Mouse (Mus musculus) liver, embryonic 16.5 days (tissue): Measurements from ENCODE around the gene Adgrl2. TPM values are rescaled to one million over a fixed set of nuclear protein-coding genes. Genes with fewer than 3 reads are reported as not detected.
A peak's percentile ranks its signal among the peaks of the same experiment; 100 is the strongest.

Source experiments
- ATAC-seq: fragments of 200-750 bp; cut with Nextera tagmentation; 2 replicates; pipeline ENCODE4 v1.8.0; 2017; ENCODE audit warnings: low read depth, mild to moderate bottlenecking, moderate number of reproducible peaks, moderate library complexity
- H3K27ac ChIP-seq: fragments of 300-500 bp; sonication (generic); 2 replicates; pipeline ENCODE4 v1.5.1; 2014; ENCODE audit warnings: mild to moderate bottlenecking, low read length
- H3K27me3 ChIP-seq: fragments of 300-500 bp; sonication (generic); 2 replicates; pipeline ENCODE4 v1.6.1; 2014; ENCODE audit warnings: low read depth, low read length, mixed read lengths; ENCODE audit not compliant: control insufficient read depth, insufficient read depth
- H3K36me3 ChIP-seq: fragments of 300-500 bp; sonication (generic); 2 replicates; pipeline ENCODE4 v1.6.1; 2014; ENCODE audit warnings: mild to moderate bottlenecking; ENCODE audit not compliant: control insufficient read depth, insufficient read depth
- H3K4me1 ChIP-seq: fragments of 300-500 bp; sonication (generic); 2 replicates; pipeline ENCODE4 v1.6.1; 2014; ENCODE audit warnings: low read depth, low read length, mixed read lengths; ENCODE audit not compliant: control insufficient read depth
- H3K4me2 ChIP-seq: fragments of 300-500 bp; sonication (generic); 2 replicates; pipeline ENCODE4 v1.6.1; 2014; ENCODE audit warnings: low read depth, low read length, mixed read lengths
- H3K4me3 ChIP-seq: fragments of 300-500 bp; sonication (generic); 2 replicates; pipeline ENCODE4 v1.5.1; 2014; ENCODE audit warnings: low read depth, mild to moderate bottlenecking, low read length
- H3K9ac ChIP-seq: fragments of 300-500 bp; sonication (generic); 2 replicates; pipeline ENCODE4 v1.6.1; 2014; ENCODE audit warnings: low read depth, low read length
- H3K9me3 ChIP-seq: fragments of 300-500 bp; sonication (generic); replicated peaks from 2 replicates; pipeline ENCODE4 v1.6.1; 2016; ENCODE audit warnings: low read length; ENCODE audit not compliant: control insufficient read depth
- WGBS: fragments of 180-500 bp; shearing (Covaris S2); extraction: QIAGEN DNeasy Blood & Tissue Kit; methylation state at CpG from one replicate; pipeline ENCODE4 v1.1.7; 2014; ENCODE audit not compliant: insufficient replicate concordance; 5-methylcytosine and 5-hydroxymethylcytosine counted together
- polyA plus RNA-seq: library from polyadenylated mRNA; unstranded; fragments of >200 nt; fragmentation: Nextera tagmentation; extraction: Ambion mirVana; gene quantifications from 2 replicates; pipeline ENCODE4 v1.2.1, GENCODE M21; 2015

The Adgrl2 gene
- polyA plus RNA-seq, 1 experiment from 2014 or later: 4.2 TPM

DNA sequence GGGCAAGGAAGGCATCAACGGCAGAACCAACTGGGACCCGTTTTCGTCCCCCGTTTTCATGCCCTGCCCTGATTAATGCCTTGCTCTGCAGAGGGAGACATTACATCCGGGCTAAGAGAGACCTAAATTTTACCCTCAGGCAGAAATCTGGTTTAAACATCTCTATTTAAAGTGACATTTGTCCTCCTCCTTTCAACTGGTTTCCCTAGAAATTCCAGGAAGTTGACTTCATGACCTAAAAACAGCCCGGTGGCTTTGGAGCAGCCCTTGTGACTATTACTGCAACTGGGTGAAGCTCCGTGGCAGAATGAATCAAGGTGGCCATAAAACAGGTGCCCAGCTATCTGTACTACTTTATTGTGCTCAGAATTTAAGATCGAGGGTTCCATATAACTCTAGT is 8.6 kb downstream of the Adgrl2 start:
- Histone ChIP-seq H3K4me3 (no peak overlapping the region), H3K4me2 (no peak overlapping the region), H3K27ac (no peak overlapping the region), H3K4me1 (no peaks in the 10 kb centered on the region), H3K27me3 (peaks cover 6% of the 10 kb centered on the region), H3K36me3 (no peaks in the 10 kb centered on the region), H3K9ac (no peak overlapping the region), H3K9me3 (no peaks in the 10 kb centered on the region)
- no peak for ATAC-seq
- WGBS: 31% methylated on average over 8 of the region's 8 CpGs

DNA sequence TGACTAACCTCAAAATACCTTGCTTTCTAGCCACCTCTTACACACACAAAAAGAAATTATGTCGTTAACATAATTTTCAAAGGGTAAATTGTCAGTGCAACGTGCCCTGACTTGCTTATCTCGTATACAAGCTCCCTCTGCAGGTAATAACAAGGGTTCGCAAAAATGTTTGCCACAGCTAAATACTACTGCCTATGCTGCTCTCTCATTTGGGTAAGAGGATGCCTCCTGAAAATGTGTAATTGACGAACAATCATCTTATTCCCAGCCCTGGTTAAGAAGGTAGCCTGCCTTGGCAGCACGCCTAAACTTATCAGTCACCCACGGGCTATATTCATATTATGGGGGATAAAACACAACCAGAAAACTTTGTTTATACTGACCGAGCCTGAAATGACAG is 11.8 kb downstream of the Adgrl2 start:
- 49% methylated on average over 8 of the region's 8 CpGs for WGBS
- no peak overlapping the region for H3K9ac ChIP-seq

GRCm38 (mm10) chr3:148977838-148978237 is 12.5 kb downstream of the Adgrl2 start:
- no peak overlapping the region for H3K4me3 ChIP-seq
- H3K9ac ChIP-seq: no peak overlapping the region
- H3K27ac ChIP-seq: no peak overlapping the region
- H3K4me2 ChIP-seq: no peak overlapping the region
- no peak for ATAC-seq
- H3K4me1 ChIP-seq: no peaks in the 10 kb centered on the region
- no peaks in the 10 kb centered on the region for H3K36me3 ChIP-seq
- H3K27me3 ChIP-seq: no peaks in the 10 kb centered on the region
- 78% methylated on average over 6 of the region's 6 CpGs for WGBS
- no peaks in the 10 kb centered on the region for H3K9me3 ChIP-seq

More for the DNA sequence above, 11.8 kb downstream of the Adgrl2 start:
- H3K27ac ChIP-seq: no peak overlapping the region
- no peaks in the 10 kb centered on the region for H3K27me3 ChIP-seq
- H3K4me3 ChIP-seq: no peak overlapping the region
- H3K9me3 ChIP-seq: no peaks in the 10 kb centered on the region
- H3K4me2 ChIP-seq: no peak overlapping the region
- no peaks in the 10 kb centered on the region for H3K4me1 ChIP-seq
- no peaks in the 10 kb centered on the region for H3K36me3 ChIP-seq
- no peak for ATAC-seq

DNA sequence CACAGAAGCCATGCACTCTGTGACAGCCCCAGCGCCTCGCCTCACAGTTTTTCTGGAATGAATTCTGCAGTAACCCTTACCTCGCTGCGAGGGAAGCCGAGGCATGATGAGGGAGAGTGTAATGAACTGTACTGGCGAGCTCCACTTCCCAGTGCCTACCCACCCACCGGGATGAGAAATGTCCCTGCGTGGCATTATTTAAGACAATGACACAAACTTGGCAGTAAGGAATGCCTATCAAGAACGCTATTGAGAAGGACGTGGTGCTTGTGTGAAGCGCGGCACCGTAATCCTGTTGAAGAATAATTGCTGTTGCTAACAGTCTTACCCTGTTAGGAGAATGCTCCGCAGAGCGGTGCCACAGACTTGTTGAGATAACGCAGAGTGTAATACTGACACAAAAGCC is 13.2 kb downstream of the Adgrl2 start:
- no peak overlapping the region for H3K4me3 ChIP-seq
- ATAC-seq: no peak
- H3K36me3 ChIP-seq: no peaks in the 10 kb centered on the region
- 69% methylated on average over 16 of the region's 16 CpGs for WGBS
- H3K4me1 ChIP-seq: no peaks in the 10 kb centered on the region
- H3K9ac ChIP-seq: no peak overlapping the region
- H3K4me2 ChIP-seq: no peak overlapping the region
- no peak overlapping the region for H3K27ac ChIP-seq
- H3K27me3 ChIP-seq: no peaks in the 10 kb centered on the region
- H3K9me3 ChIP-seq: no peaks in the 10 kb centered on the region

GRCm38 (mm10) chr3:148971893-148972596 is 18.3 kb downstream of the Adgrl2 start:
- Histone ChIP-seq H3K4me2 (no peak overlapping the region), H3K4me3 (no peak overlapping the region), H3K9me3 (no peaks in the 10 kb centered on the region), H3K27me3 (no peaks in the 10 kb centered on the region), H3K4me1 (no peaks in the 10 kb centered on the region), H3K9ac (no peak overlapping the region), H3K27ac (no peak overlapping the region), H3K36me3 (no peaks in the 10 kb centered on the region)
- 65% methylated on average over 11 of the region's 11 CpGs for WGBS
- ATAC-seq: no peak

GRCm38 (mm10) chr3:148964991-148965605 is 25.3 kb downstream of the Adgrl2 start:
- Histone ChIP-seq H3K4me2 (no peak overlapping the region), H3K27me3 (no peaks in the 10 kb centered on the region), H3K27ac (no peak overlapping the region), H3K9ac (no peak overlapping the region), H3K9me3 (no peaks in the 10 kb centered on the region), H3K4me1 (no peaks in the 10 kb centered on the region; the same call in none of the 2 replicates), H3K36me3 (no peaks in the 10 kb centered on the region), H3K4me3 (no peak overlapping the region)
- no peak for ATAC-seq
- 70% methylated on average over 13 of the region's 13 CpGs for WGBS

- Histone ChIP-seq H3K4me1 (no peaks in the 10 kb centered on the region; the same call in none of the 2 replicates), H3K4me2 (no peak overlapping the region)
- 63% methylated on average over 5 of the region's 5 CpGs for WGBS
These were observed 26.8 kb downstream of the Adgrl2 start for GRCm38 (mm10) chr3:148963381-148964044.

DNA sequence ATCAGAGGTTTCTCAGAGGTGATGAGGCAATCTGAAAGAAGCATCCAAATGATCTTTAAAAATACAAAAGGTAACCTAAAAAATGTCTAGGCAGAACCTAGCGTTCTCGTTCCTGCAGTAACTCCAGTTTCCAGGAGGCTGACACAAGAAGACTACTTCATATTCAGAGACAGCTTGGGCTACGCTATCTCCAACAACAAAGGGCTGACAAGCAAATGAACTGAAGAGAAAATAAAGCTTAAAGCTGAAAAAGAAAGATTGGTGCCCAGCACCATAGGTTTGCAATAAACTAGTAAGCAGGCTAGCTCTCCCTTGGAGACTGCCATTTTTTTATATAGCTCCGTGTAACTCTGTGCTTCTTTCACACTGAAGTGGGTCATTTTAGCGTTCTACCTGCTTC is 28.7 kb downstream of the Adgrl2 start:
- WGBS: 70% methylated on average over 5 of the region's 5 CpGs

More at GRCm38 (mm10) chr3:148963381-148964044, 26.8 kb downstream of the Adgrl2 start:
- Histone ChIP-seq H3K27me3 (no peaks in the 10 kb centered on the region), H3K9me3 (no peaks in the 10 kb centered on the region), H3K9ac (no peak overlapping the region), H3K36me3 (no peaks in the 10 kb centered on the region), H3K27ac (no peak overlapping the region), H3K4me3 (no peak overlapping the region)
- ATAC-seq: peak; percentile 36; the same call in 1 of the 2 replicates

More for the DNA sequence above, 28.7 kb downstream of the Adgrl2 start:
- Histone ChIP-seq H3K4me3 (no peak overlapping the region), H3K9me3 (no peaks in the 10 kb centered on the region), H3K27ac (no peak overlapping the region), H3K4me1 (no peaks in the 10 kb centered on the region; the same call in none of the 2 replicates), H3K27me3 (no peaks in the 10 kb centered on the region), H3K4me2 (no peak overlapping the region), H3K9ac (no peak overlapping the region), H3K36me3 (no peaks in the 10 kb centered on the region)
- no peak for ATAC-seq
